Mouse (Mus musculus) G1E (cell line): Measurements from ENCODE around the gene Cgas. TPM values are rescaled to one million over a fixed set of nuclear protein-coding genes. Genes with fewer than 3 reads are reported as not detected.

Experiments used
- ATAC-seq: 2 replicates; pipeline ENCODE4 v1.8.0; 2016; ENCODE audit warnings: mild to moderate bottlenecking; ENCODE audit not compliant: insufficient number of reproducible peaks, poor library complexity, low FRiP score, severe bottlenecking; ENCODE audit errors: extremely low read depth
- DNase-seq: peaks from one replicate; pipeline ENCODE4 v3.0.0; 2012; ENCODE audit warnings: low spot score
- H3K27me3 ChIP-seq: 2 replicates; pipeline ENCODE4 v1.6.1; 2012; ENCODE audit warnings: mild to moderate bottlenecking, low read length, inconsistent platforms; ENCODE audit not compliant: insufficient read depth
- H3K36me3 ChIP-seq: replicated peaks from 2 replicates; pipeline ENCODE3; 2012; ENCODE audit warnings: mild to moderate bottlenecking, inconsistent platforms
- H3K4me1 ChIP-seq: 2 replicates; pipeline ENCODE4 v1.6.1; 2012; ENCODE audit warnings: low read depth, low read length, inconsistent platforms, mixed read lengths; ENCODE audit not compliant: insufficient read depth
- H3K4me3 ChIP-seq: 2 replicates; pipeline ENCODE4 v1.5.1; 2012; ENCODE audit warnings: low read depth, mild to moderate bottlenecking, inconsistent platforms, low read length, moderate library complexity, mixed read lengths
- H3K9me3 ChIP-seq: replicated peaks from 2 replicates; pipeline ENCODE4 v1.6.1; 2012; ENCODE audit warnings: inconsistent platforms
- CTCF ChIP-seq: IDR thresholded peaks from 2 replicates; pipeline ENCODE4 v1.5.1; 2012; ENCODE audit warnings: low read depth, low read length, inconsistent platforms, mixed read lengths
- GATA1 ChIP-seq: IDR thresholded peaks from 2 replicates; pipeline ENCODE4 v1.6.1; 2012; ENCODE audit warnings: borderline replicate concordance, low read length, inconsistent platforms, mixed read lengths
- GATA2 ChIP-seq: IDR thresholded peaks from 2 replicates; pipeline ENCODE4 v1.6.1; 2012; ENCODE audit warnings: low read depth, low read length, inconsistent platforms, borderline replicate concordance
- POLR2AphosphoS5 ChIP-seq: IDR thresholded peaks from 2 replicates; pipeline ENCODE4 v1.6.1; 2012; ENCODE audit warnings: low read depth, low read length, inconsistent platforms; ENCODE audit not compliant: insufficient replicate concordance
- TAL1 ChIP-seq: conservative IDR thresholded peaks from 2 replicates; pipeline ENCODE4 v1.6.1; 2012; ENCODE audit warnings: low read depth, low read length, inconsistent platforms, mixed read lengths
- polyA plus RNA-seq: library from polyadenylated mRNA; stranded (reverse); fragments of >175 nt; gene quantifications from 2 replicates; pipeline ENCODE4 v1.2.3, GENCODE M21; 2012
- total RNA-seq, 2 experiments: library from RNA; stranded (forward) in 1 of 2; stranded (reverse) in 1 of 2; fragments of 200-1000 nt in 1 of 2; fragments of >200 nt in 1 of 2; fragmentation: Nextera tagmentation in 1 of 2; gene quantifications; 2 replicates each; pipeline ENCODE4 v1.2.3; 2014 to 2017

The Cgas gene
- total and polyA plus RNA-seq, 3 experiments = 0.02 to 0.16 TPM; not detected in 1

- no peak for ATAC-seq
- no peak overlapping the region for H3K4me3 ChIP-seq
Observed at GRCm38 (mm10) chr9:78473588-78473987, 30.6 kb upstream of the Cgas start.

GRCm38 (mm10) chr9:78465725-78466124, 22.7 kb upstream of the Cgas start:
- Histone ChIP-seq H3K4me1 (no peaks in the 10 kb centered on the region), H3K9me3 (no peaks in the 10 kb centered on the region), H3K27me3 (no peaks in the 10 kb centered on the region), H3K36me3 (peaks cover 95% of the 10 kb centered on the region), H3K4me3 (no peak overlapping the region)
- TF ChIP-seq CTCF (no peak), GATA1 (no peak), POLR2AphosphoS5 (no peak), TAL1 (no peak), GATA2 (no peak)
- DNase-seq = no peak
- ATAC-seq = no peak

More at GRCm38 (mm10) chr9:78473588-78473987, 30.6 kb upstream of the Cgas start:
- Histone ChIP-seq H3K4me1 (peaks cover 10% of the 10 kb centered on the region), H3K36me3 (peaks cover 83% of the 10 kb centered on the region), H3K27me3 (no peaks in the 10 kb centered on the region), H3K9me3 (no peaks in the 10 kb centered on the region)
- DNase-seq = no peak
- peak; percentile 91; the same call in 1 of the 2 replicates for TF ChIP-seq POLR2AphosphoS5
- TF ChIP-seq GATA1 = no peak
- TF ChIP-seq GATA2 = no peak
- TF ChIP-seq CTCF = no peak
- TF ChIP-seq TAL1 = no peak

- DNase-seq (no peak), ATAC-seq (no peak)
- H3K4me3 ChIP-seq = no peak overlapping the region
- no peaks in the 10 kb centered on the region for H3K9me3 ChIP-seq
- no peak for TF ChIP-seq POLR2AphosphoS5
- TF ChIP-seq GATA1 = no peak
- no peak for TF ChIP-seq TAL1
- TF ChIP-seq GATA2 = no peak
- no peak for TF ChIP-seq CTCF
- H3K36me3 ChIP-seq = peaks cover 93% of the 10 kb centered on the region
- H3K4me1 ChIP-seq = no peaks in the 10 kb centered on the region
- no peaks in the 10 kb centered on the region for H3K27me3 ChIP-seq
Observed at GRCm38 (mm10) chr9:78463337-78463736, 20.3 kb upstream of the Cgas start.

GRCm38 (mm10) chr9:78457026-78457425, 14.0 kb upstream of the Cgas start:
- Histone ChIP-seq H3K27me3 (no peaks in the 10 kb centered on the region), H3K4me1 (peaks cover 26% of the 10 kb centered on the region), H3K9me3 (no peaks in the 10 kb centered on the region), H3K4me3 (no peak overlapping the region), H3K36me3 (peaks cover 92% of the 10 kb centered on the region)
- TF ChIP-seq POLR2AphosphoS5 = no peak
- TF ChIP-seq GATA1 = no peak
- TF ChIP-seq GATA2 = no peak
- no peak for TF ChIP-seq CTCF
- TF ChIP-seq TAL1 = no peak
- DNase-seq = no peak
- no peak for ATAC-seq

GRCm38 (mm10) chr9:78451382-78451781, 8.3 kb upstream of the Cgas start:
- TF ChIP-seq TAL1 = no peak
- no peak for TF ChIP-seq GATA1
- TF ChIP-seq POLR2AphosphoS5 = no peak
- TF ChIP-seq CTCF = no peak
- TF ChIP-seq GATA2 = no peak
- ATAC-seq (no peak), DNase-seq (peak; percentile 14)
- Histone ChIP-seq H3K4me1 (peaks cover 53% of the 10 kb centered on the region), H3K9me3 (no peaks in the 10 kb centered on the region), H3K27me3 (no peaks in the 10 kb centered on the region), H3K4me3 (no peak overlapping the region), H3K36me3 (peaks cover 64% of the 10 kb centered on the region)

- DNase-seq = no peak
- ATAC-seq = no peak
- Histone ChIP-seq H3K9me3 (no peaks in the 10 kb centered on the region), H3K4me1 (peaks cover 53% of the 10 kb centered on the region), H3K4me3 (no peak overlapping the region; the same call in 1 of the 2 replicates), H3K36me3 (peaks cover 55% of the 10 kb centered on the region), H3K27me3 (peaks cover 3% of the 10 kb centered on the region; the same call in 1 of the 2 replicates)
- TF ChIP-seq POLR2AphosphoS5 (no peak), GATA2 (no peak), TAL1 (no peak)
Observed at GRCm38 (mm10) chr9:78450404-78450803, 7.4 kb upstream of the Cgas start.
